Mouse (Mus musculus) left cerebral cortex, adult 6 months (tissue): ENCODE data around the gene Gimap3. TPM values are rescaled to one million over a fixed set of nuclear protein-coding genes. Genes with fewer than 3 reads are reported as not detected.

ENCODE experiments used
- long read RNA-seq, 2 experiments: library from polyadenylated mRNA; unstranded; transcript quantifications; one replicate each; pipeline ENCODE4 v2.0.0; 2019 to 2020
- polyA plus RNA-seq: library from polyadenylated mRNA; unstranded; fragments of <200 nt; fragmentation: Nextera tagmentation; gene quantifications from 2 replicates; pipeline ENCODE4 v1.2.3, GENCODE M21; 2021

Gene Gimap3
- 0.10 TPM in 1 of 2 replicates, not detected in the other for polyA plus RNA-seq
- long read RNA-seq, experiment 1, result 0 reads
- long read RNA-seq, experiment 2, result 0 reads

GRCm38 (mm10) chr6:48770696-48771095, at the start of gene Gimap3:
Gene Gimap3 (minus strand): TSS chr6:48770851.

GRCm38 (mm10) chr6:48745959-48746889, 24.4 kb downstream of the Gimap3 start, which contains the start of gene Gimap5:
Gene Gimap5 (plus strand): TSS chr6:48746197.

GRCm38 (mm10) chr6:48738961-48739779, 31.5 kb downstream of the Gimap3 start, which contains the start of gene Gimap1:
Gene Gimap1 (plus strand): TSS chr6:48739054.

GRCm38 (mm10) chr6:48718455-48718854, 52.2 kb downstream of the Gimap3 start, which contains the start of the genes Gm28053 and Gimap7:
Gene Gm28053 (plus strand): TSS chr6:48718607.
Gene Gimap7 (plus strand): TSS chr6:48718621.

Other genes with a start within 250 kb of the Gimap3 start
- 629 and 681 TPM in 2 replicates for gene Atp6v0e2, start 233.2 kb downstream of the Gimap3 start, polyA plus RNA-seq
- 25.9 and 31.8 TPM in 2 replicates for gene Lrrc61, start 216.1 kb downstream of the Gimap3 start, polyA plus RNA-seq
- 24.4 and 29.4 TPM in 2 replicates for gene Rarres2, start 198.1 kb downstream of the Gimap3 start, polyA plus RNA-seq
- not detected in 2 replicates for gene Gm45021, start 181.2 kb downstream of the Gimap3 start, polyA plus RNA-seq
- 20.9 and 23.4 TPM in 2 replicates for gene Repin1, start 177.0 kb downstream of the Gimap3 start, polyA plus RNA-seq
- not detected in 2 replicates for gene Gm44965, start 176.9 kb downstream of the Gimap3 start, polyA plus RNA-seq
- gene Zfp775, start 168.8 kb downstream of the Gimap3 start, polyA plus RNA-seq, result 5.5 and 8.7 TPM in 2 replicates
- gene AI854703, start 144.1 kb downstream of the Gimap3 start, polyA plus RNA-seq, result 9.7 and 11.6 TPM in 2 replicates
- gene Gimap8, start 123.6 kb downstream of the Gimap3 start, polyA plus RNA-seq, result 0.14 and 0.15 TPM in 2 replicates
- gene Gimap9, start 94.7 kb downstream of the Gimap3 start, polyA plus RNA-seq, result 0.36 and 0.38 TPM in 2 replicates
- 0.20 and 0.39 TPM in 2 replicates for gene Gimap4, start 86.3 kb downstream of the Gimap3 start, polyA plus RNA-seq
- 2.5 and 3.2 TPM in 2 replicates for gene Gimap6, start 62.6 kb downstream of the Gimap3 start, polyA plus RNA-seq
- gene Gm28053, start 52.2 kb downstream of the Gimap3 start, polyA plus RNA-seq, result 0.59 TPM in 1 of 2 replicates, not detected in the other
- gene Gimap7, start 52.2 kb downstream of the Gimap3 start, polyA plus RNA-seq, result not detected in 2 replicates
- 2.9 and 3.4 TPM in 2 replicates for gene Gimap1, start 31.8 kb downstream of the Gimap3 start, polyA plus RNA-seq
- 0.44 and 0.63 TPM in 2 replicates for gene Gimap5, start 24.7 kb downstream of the Gimap3 start, polyA plus RNA-seq
- 39.3 and 69.5 TPM in 2 replicates for gene Tmem176a, start 70.1 kb upstream of the Gimap3 start, polyA plus RNA-seq
- 70.9 and 75.1 TPM in 2 replicates for gene Tmem176b, start 70.6 kb upstream of the Gimap3 start, polyA plus RNA-seq
- gene Aoc1, start 102.0 kb upstream of the Gimap3 start, polyA plus RNA-seq, result 0.10 TPM in 1 of 2 replicates, not detected in the other
- not detected in 2 replicates for gene 1600015I10Rik, start 159.0 kb upstream of the Gimap3 start, polyA plus RNA-seq
- not detected in 2 replicates for gene Doxl2, start 204.1 kb upstream of the Gimap3 start, polyA plus RNA-seq
- gene Svs1, start 216.0 kb upstream of the Gimap3 start, polyA plus RNA-seq, result not detected in 2 replicates